ENCODE assay signal across 8 mouse cellular contexts in the genomic region with DNA sequence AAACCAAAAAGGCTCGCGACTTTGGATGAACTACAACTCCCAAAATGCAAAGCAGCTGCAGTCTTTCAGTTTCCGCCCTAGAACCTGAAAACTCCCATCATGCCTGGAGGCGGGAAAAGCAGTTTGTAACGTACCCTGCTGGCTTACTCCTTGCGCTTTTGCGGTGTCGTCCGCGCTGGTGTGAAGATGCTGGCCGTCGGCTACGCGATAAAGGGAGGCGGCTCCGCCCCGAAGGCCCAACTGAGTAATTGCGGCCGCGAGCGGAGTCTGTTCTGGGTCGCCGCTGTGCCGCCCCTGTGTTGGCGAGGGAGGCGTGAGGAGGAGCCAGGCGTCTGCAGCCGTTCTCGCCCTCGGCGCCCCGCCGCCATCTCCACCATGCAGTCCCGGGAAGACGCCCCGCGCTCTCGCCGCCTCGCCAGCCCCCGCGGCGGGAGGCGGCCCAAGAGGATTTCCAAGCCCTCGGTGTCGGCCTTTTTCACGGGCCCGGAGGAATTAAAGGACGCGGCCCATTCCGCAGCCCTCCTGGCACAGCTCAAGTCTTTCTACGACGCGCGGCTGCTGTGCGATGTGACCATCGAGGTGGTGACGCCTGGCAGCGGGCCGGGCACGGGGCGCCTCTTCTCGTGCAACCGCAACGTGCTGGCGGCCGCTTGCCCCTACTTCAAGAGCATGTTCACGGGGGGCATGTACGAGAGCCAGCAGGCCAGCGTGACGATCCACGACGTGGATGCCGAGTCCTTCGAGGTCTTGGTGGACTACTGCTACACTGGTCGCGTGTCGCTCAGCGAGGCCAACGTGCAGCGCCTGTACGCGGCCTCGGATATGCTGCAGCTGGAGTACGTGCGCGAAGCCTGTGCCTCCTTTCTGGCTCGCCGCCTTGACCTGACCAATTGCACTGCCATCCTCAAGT. TPM values are rescaled to one million over a fixed set of nuclear protein-coding genes. Genes with fewer than 3 reads are reported as not detected.
DNase-seq lines count a peak whose midpoint lies in the region; ATAC-seq and TF ChIP-seq lines count a peak whose summit lies in the region.
"Not testable (repeated sequence)": the region's sequence is repeated elsewhere in the genome, so short reads cannot be mapped to it uniquely, and the experiment has no call there.

TSS of gene Kbtbd6 (plus strand) at position 155 of the 910 bp plus-strand sequence.

- peak within 1 kb of the TSS; percentile 57 for H3K4me3 ChIP-seq in hindbrain, embryonic 12.5 days
- peak within 1 kb of the TSS; percentile 57 for H3K4me3 ChIP-seq in lung, postnatal 0 days (ENCODE audit: low read depth, low read length)

- not testable (repeated sequence) for H3K4me1 ChIP-seq in hindbrain, embryonic 12.5 days; lung, postnatal 0 days (ENCODE audit: insufficient read depth, low read depth, low read length)

- not testable (repeated sequence) for H3K36me3 ChIP-seq in hindbrain, embryonic 12.5 days; lung, postnatal 0 days (ENCODE audit: insufficient read depth, low read length)

- H3K9me3 ChIP-seq in hindbrain, embryonic 12.5 days (replicated peaks); lung, postnatal 0 days (ENCODE audit: low read length): not testable (repeated sequence)

- H3K9ac ChIP-seq in hindbrain, embryonic 12.5 days, result peak within 1 kb of the TSS; percentile 61
- not testable (repeated sequence) for H3K9ac ChIP-seq in lung, postnatal 0 days (replicated peaks; ENCODE audit: low read depth)

- H3K4me2 ChIP-seq in hindbrain, embryonic 12.5 days (replicated peaks), result peak within 1 kb of the TSS; percentile 67
- peak within 1 kb of the TSS; percentile 63 for H3K4me2 ChIP-seq in lung, postnatal 0 days (replicated peaks; ENCODE audit: low read depth, low read length)

- WGBS in hindbrain, embryonic 12.5 days, result 18% methylated on average over 42 of the region's 89 CpGs
- WGBS in lung, postnatal 0 days, result 4% methylated on average over 33 of the region's 89 CpGs

- TF ChIP-seq CTCF in lung, postnatal 0 days (IDR thresholded peaks at IDR 0.05), result peak; percentile 7; the same call in 1 of the 2 replicates

- DNase-seq in T-cell, adult 2 months (ENCODE audit: low spot score), result peak; percentile 78
- peak; percentile 74 to 80 for DNase-seq in cerebellum, postnatal 25 days
- peak; percentile 57 to 60 for DNase-seq in frontal cortex, postnatal 14 days (ENCODE audit: low spot score in 2 of 2)
- peak; percentile 66 to 77 for DNase-seq in layer of hippocampus, postnatal 10 days (ENCODE audit: low spot score in 2 of 2)
- DNase-seq in lung, postnatal 0 days (ENCODE audit: low spot score), result peak; percentile 95
- DNase-seq in ovary, postnatal 10 days (ENCODE audit: low spot score), result peak; percentile 41
- peak; percentile 90 for DNase-seq in thymus, postnatal 0 days (ENCODE audit: low spot score)

- not testable (repeated sequence) for H3K27ac ChIP-seq in hindbrain, embryonic 12.5 days; lung, postnatal 0 days (ENCODE audit: low read length)

- not testable (repeated sequence) for TF ChIP-seq EP300 in lung, postnatal 0 days (IDR thresholded peaks at IDR 0.05)

- not testable (repeated sequence) for H3K27me3 ChIP-seq in hindbrain, embryonic 12.5 days; lung, postnatal 0 days (replicated peaks; ENCODE audit: insufficient read depth, low read length)

- ATAC-seq in hindbrain, embryonic 12.5 days (ENCODE audit: low FRiP score), result peak; percentile 88
- peak; percentile 94 for ATAC-seq in lung, postnatal 0 days

RNA-seq across cellular contexts. Expression of gene Kbtbd6, which starts in this region (rescaled TPM):
- polyA plus RNA-seq in hindbrain, embryonic 12.5 days (2016; fragmentation: Nextera tagmentation; extraction: Ambion mirVana), result 3.1 and 4.5 TPM in 2 replicates
- 1 to 10 TPM; 1.5 to 1.6 TPM for total RNA-seq in layer of hippocampus, postnatal 10 days (2021)
- 0.36 TPM in 2 replicates for polyA plus RNA-seq in lung, postnatal 0 days (2015; fragmentation: Nextera tagmentation; extraction: Ambion mirVana)
- 5.6 and 6.6 TPM in 2 replicates for polyA plus RNA-seq in thymus, postnatal 0 days (2015; fragmentation: Nextera tagmentation; extraction: Ambion mirVana)

Comparison
In these comparisons a context has a peak if more than half of its experiments do, and no peak if none do; other contexts are left out.
1. Peak in DNase-seq, ATAC-seq, H3K4me3 ChIP-seq and H3K4me2 ChIP-seq in lung, postnatal 0 days; RNA of the gene not detected or under 1 TPM.
2. DNase-seq: peak in every context shown above with its lines; median percentile 95 in lung, postnatal 0 days; 90 in thymus, postnatal 0 days; 78 in T-cell, adult 2 months; 77 in cerebellum, postnatal 25 days; 72 in layer of hippocampus, postnatal 10 days; 58 in frontal cortex, postnatal 14 days; 41 in ovary, postnatal 10 days.